Mouse (Mus musculus) spleen, postnatal 36 days (tissue): ENCODE measurements around the gene Smox.

ENCODE experiments used
- DNase-seq, 2 experiments: peaks; one replicate each; pipeline ENCODE4 v3.0.0; 2022; ENCODE audit warnings: low spot score in 2 of 2, mixed read lengths in 1 of 2

Smox gene

GRCm38 (mm10) chr2:131552736-131553400 is 61.6 kb downstream of the Smox start:
- DNase-seq, result no peak

- DNase-seq, result no peak
Observed at GRCm38 (mm10) chr2:131557896-131558295, 66.6 kb downstream of the Smox start.

GRCm38 (mm10) chr2:131560205-131560919 is 69.1 kb downstream of the Smox start:
- no peak for DNase-seq

- no peak for DNase-seq
Observed at GRCm38 (mm10) chr2:131561344-131561870, 70.1 kb downstream of the Smox start.

GRCm38 (mm10) chr2:131561891-131562585 is 70.7 kb downstream of the Smox start, which contains the start of gene Adra1d:
Gene Adra1d, minus strand, starts transcription at chr2:131562283.
- no peak for DNase-seq

GRCm38 (mm10) chr2:131562586-131563122 is 71.4 kb downstream of the Smox start:
- DNase-seq, result peak in 1 of 2 experiments; percentile 16
